ENCODE assay signal across 9 mouse cellular contexts in the genomic region with DNA sequence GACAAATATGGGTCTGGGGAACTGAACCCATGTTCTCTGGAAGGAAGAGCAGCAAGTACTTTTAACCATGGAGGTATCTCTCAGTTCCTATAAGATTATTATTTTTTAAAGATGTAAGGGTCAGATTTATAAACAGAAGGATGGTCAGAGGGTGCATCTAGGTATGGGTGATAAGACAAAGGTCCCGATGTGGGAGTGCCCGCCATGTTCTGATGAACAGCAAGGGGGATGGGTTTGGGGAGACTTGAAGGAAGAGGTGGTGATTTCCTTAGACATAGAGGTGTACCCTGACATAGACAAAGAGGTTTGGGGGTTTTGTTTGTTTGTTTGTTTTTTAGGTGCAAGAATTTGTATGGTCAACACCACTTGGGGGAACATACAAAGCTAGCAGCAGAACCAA. TPM values are rescaled to one million over a fixed set of nuclear protein-coding genes. Genes with fewer than 3 reads are reported as not detected.
A peak's percentile ranks its signal among the peaks of the same experiment; 100 is the strongest.
DNase-seq lines count a peak whose midpoint lies in the region; ATAC-seq and TF ChIP-seq lines count a peak whose summit lies in the region.
"Had no signal": no experiment of that assay in that cellular context is flagged by ENCODE, and none has a peak within 500 bp of the region (broad histone marks: within the 10 kb centered on the region; RNA-seq: fewer than 3 reads in every experiment).

No protein-coding gene starts in this region.

- intact Hi-C loops in gastrocnemius, adult 2 months (cut with DNase I) = no loop called here

- no peak for TF ChIP-seq POLR2A in spleen, adult 2 months (IDR thresholded peaks at IDR 0.05; ENCODE audit: low read depth, low read length)

- peaks cover 12% of the 10 kb centered on the region for H3K4me1 ChIP-seq in spleen, adult 2 months (ENCODE audit: control insufficient read depth, insufficient read depth, insufficient read length)
- H3K4me1 ChIP-seq in limb, embryonic 12.5 days (replicated peaks) = peaks cover 33% of the 10 kb centered on the region
- H3K4me1 ChIP-seq in neural tube, embryonic 15.5 days = peaks cover 40% of the 10 kb centered on the region

- H3K4me3 ChIP-seq in gastrocnemius, adult 2 months = peak overlapping the region; percentile 91
- peak overlapping the region; percentile 91; the same call in 1 of the 2 replicates for H3K4me3 ChIP-seq in spleen, adult 2 months (ENCODE audit: extremely low read depth, insufficient read depth, insufficient read length)
- H3K4me3 ChIP-seq in limb, embryonic 12.5 days (replicated peaks) = peak overlapping the region; percentile 81
- H3K4me3 ChIP-seq in neural tube, embryonic 15.5 days (replicated peaks) = peak overlapping the region; percentile 76; the same call in 1 of the 2 replicates

- no peaks in the 10 kb centered on the region for H3K27me3 ChIP-seq in spleen, adult 2 months (ENCODE audit: control insufficient read depth, insufficient read depth, low read length)
- H3K27me3 ChIP-seq in limb, embryonic 12.5 days = no peaks in the 10 kb centered on the region; the same call in 1 of the 2 replicates
- H3K27me3 ChIP-seq in neural tube, embryonic 15.5 days (replicated peaks) = no peaks in the 10 kb centered on the region

- peak overlapping the region; percentile 92 for H3K27ac ChIP-seq in gastrocnemius, adult 2 months
- H3K27ac ChIP-seq in spleen, adult 2 months (ENCODE audit: insufficient read depth, low read length) = no peak overlapping the region; the same call in 1 of the 2 replicates
- H3K27ac ChIP-seq in limb, embryonic 12.5 days = no peak overlapping the region
- no peak overlapping the region for H3K27ac ChIP-seq in neural tube, embryonic 15.5 days (replicated peaks)
- H3K27ac ChIP-seq: layer of hippocampus, adult 2 months had no signal

- peak overlapping the region; percentile 93 for H3K4me2 ChIP-seq in limb, embryonic 12.5 days
- peak overlapping the region; percentile 97 for H3K4me2 ChIP-seq in neural tube, embryonic 15.5 days

- ATAC-seq in limb, embryonic 12.5 days (ENCODE audit: insufficient number of reproducible peaks, insufficient read depth, low FRiP score, low TSS enrichment, low read depth) = no peak
- no peak for ATAC-seq in neural tube, embryonic 15.5 days (ENCODE audit: low FRiP score)

- WGBS in spleen, adult 2 months = 63% methylated on average over 2 of the region's 2 CpGs
- 81% methylated on average over 2 of the region's 2 CpGs for WGBS in limb, embryonic 12.5 days
- WGBS in neural tube, embryonic 15.5 days = 67% methylated on average over 2 of the region's 2 CpGs

- H3K9me3 ChIP-seq in limb, embryonic 12.5 days = no peaks in the 10 kb centered on the region
- H3K9me3 ChIP-seq in neural tube, embryonic 15.5 days (replicated peaks) = no peaks in the 10 kb centered on the region

- H3K36me3 ChIP-seq in spleen, adult 2 months (ENCODE audit: control insufficient read depth, insufficient read depth, low read length) = 0 out of 2 replicates have a peak, but pooled peaks cover 2% of the 10 kb centered on the region
- H3K36me3 ChIP-seq in limb, embryonic 12.5 days = no peaks in the 10 kb centered on the region
- no peaks in the 10 kb centered on the region for H3K36me3 ChIP-seq in neural tube, embryonic 15.5 days

- peak; percentile 6 for DNase-seq in gastrocnemius, adult 2 months
- DNase-seq in gastrocnemius, adult 18-20 months (ENCODE audit: low spot score) = no peak
- DNase-seq in spleen, adult 2 months (ENCODE audit: low read depth in 1 of 2, low spot score in 2 of 2) = peak in 1 of 2 experiments; percentile 0
- no peak for DNase-seq in spleen, postnatal 14 days (ENCODE audit: low spot score in 2 of 2)
- no peak for DNase-seq in cerebellum, postnatal 36 days
- DNase-seq in lung, postnatal 14 days = no peak

- no peak for TF ChIP-seq CTCF in gastrocnemius, adult 2 months (IDR thresholded peaks at IDR 0.05)
- no peak for TF ChIP-seq CTCF in spleen, adult 2 months (IDR thresholded peaks at IDR 0.05; ENCODE audit: extremely low read depth, insufficient read depth, insufficient read length, insufficient replicate concordance)

- no peak overlapping the region for H3K9ac ChIP-seq in limb, embryonic 12.5 days (replicated peaks)
- no peak overlapping the region; the same call in 1 of the 2 replicates for H3K9ac ChIP-seq in neural tube, embryonic 15.5 days (replicated peaks)

RNA-seq across cellular contexts. Expression of gene Galnt10, which starts 1.6 kb away (rescaled TPM):
- total RNA-seq in gastrocnemius, adult 2 months (2021) = 1 to 10 TPM; 5.1 to 6.4 TPM
- 1 to 10 TPM; 4.0 to 4.2 TPM for total RNA-seq in gastrocnemius, adult 18-20 months (2021)
- 19.2 and 19.4 TPM in 2 replicates for polyA plus RNA-seq in spleen, adult 2 months (2012; rRNA removed)
- polyA plus RNA-seq in limb, embryonic 12.5 days (2016; fragmentation: Nextera tagmentation; extraction: Ambion mirVana) = 31.4 and 35.0 TPM in 2 replicates
- polyA plus RNA-seq in neural tube, embryonic 15.5 days (2015; fragmentation: Nextera tagmentation; extraction: Ambion mirVana) = 11.7 and 12.7 TPM in 2 replicates
